Mouse (Mus musculus): ENCODE measurements around the gene 2200002J24Rik. TPM values are rescaled to one million over a fixed set of nuclear protein-coding genes. Genes with fewer than 3 reads are reported as not detected.

The 2200002J24Rik gene
- total RNA-seq (2021), result 1.4 and 3.4 TPM in 2 replicates
- long read RNA-seq, experiment 1, partial matches to known transcripts, result 0 of 7 reads
- long read RNA-seq, experiment 1, other reads (novel, unspliced or antisense), result 2 of 7 reads
- long read RNA-seq, experiment 2, partial matches to known transcripts, result 0 of 6 reads
- long read RNA-seq, experiment 2, other reads (novel, unspliced or antisense), result 3 of 6 reads

GRCm38 (mm10) chr7:30698589-30698988 is at the start of gene 2200002J24Rik:
Gene 2200002J24Rik, plus strand, starts transcription at chr7:30698926.
- peak; percentile 89 for DNase-seq

DNA sequence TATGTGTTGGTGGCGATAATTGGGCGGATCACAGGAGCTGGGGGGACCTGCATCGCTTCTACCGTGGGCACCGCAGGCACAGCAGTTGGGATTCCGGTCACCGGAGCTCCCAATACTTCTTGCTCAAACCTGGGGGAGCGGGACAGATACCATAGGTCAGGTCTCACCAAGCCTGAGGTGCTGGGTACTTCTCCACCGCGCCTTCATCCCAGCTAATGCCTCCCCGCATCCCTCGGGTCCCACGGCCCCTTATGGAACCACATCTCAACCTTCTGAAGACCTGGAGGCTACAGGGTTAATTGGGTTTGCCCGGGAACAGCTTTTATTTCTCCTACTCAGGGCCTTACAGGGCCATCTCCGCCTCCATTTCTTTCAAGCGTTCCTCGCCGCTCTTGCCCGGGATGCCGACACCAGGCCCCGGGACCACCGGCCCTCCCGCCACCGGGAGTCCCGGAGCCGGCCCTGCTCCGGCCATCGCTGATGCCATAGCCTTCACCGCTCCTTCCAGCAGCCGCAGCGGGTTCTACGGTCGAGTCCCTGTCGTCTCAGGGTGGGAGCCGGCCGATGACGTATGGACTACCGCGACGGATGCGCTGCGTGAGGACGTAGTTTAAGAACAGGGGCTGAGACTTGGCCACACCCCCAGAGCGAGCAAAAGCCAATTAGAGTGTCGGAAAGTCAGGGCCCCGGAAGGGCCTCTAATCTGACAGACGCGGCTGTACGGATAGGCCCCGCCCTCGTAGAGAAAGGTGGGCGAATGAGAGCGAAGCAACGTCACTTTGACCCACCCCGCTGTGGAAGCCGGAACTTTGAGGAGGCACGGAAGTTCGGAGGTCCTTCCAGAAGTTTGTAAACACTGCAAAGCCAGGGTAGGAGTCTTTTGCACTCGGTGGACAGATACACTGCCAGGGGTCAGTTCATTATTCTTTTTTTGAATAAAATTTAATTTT is 48.9 kb upstream of the 2200002J24Rik start, which contains the start of gene Rbm42:
Gene Rbm42, minus strand, starts transcription at position 727 of the 950 bp plus-strand sequence.
- peak; percentile 99 for DNase-seq

GRCm38 (mm10) chr7:30664529-30665200 is 34.1 kb upstream of the 2200002J24Rik start, which contains the start of gene Haus5:
Gene Haus5, minus strand, starts transcription at chr7:30664994.
- peak; percentile 94 for DNase-seq

DNA sequence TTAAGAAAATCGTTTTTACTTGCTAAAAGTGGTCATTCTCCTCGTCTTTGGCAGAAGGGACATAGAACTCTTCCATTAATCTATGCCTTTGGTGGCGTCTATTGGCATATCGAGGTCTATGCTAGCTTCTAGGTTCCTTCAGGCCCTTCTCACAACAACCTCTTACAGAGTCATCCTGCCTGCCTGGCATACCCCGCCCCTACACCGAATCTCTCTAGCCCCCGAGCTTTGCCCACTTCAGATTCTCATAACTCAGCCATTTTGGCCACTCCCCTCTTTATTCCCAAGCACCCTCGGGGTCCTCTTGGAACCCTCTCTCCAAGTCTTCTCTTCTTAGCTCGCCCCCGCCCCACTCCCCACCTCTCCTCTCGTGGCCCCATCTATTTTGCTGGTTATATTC is 33.4 kb upstream of the 2200002J24Rik start:
- peak; percentile 25 for DNase-seq

GRCm38 (mm10) chr7:30669229-30669628 is 29.5 kb upstream of the 2200002J24Rik start:
- no peak for DNase-seq

GRCm38 (mm10) chr7:30671480-30671879 is 27.2 kb upstream of the 2200002J24Rik start, which contains the start of gene Pmis2:
Gene Pmis2, minus strand, starts transcription at chr7:30671605.
- DNase-seq, result no peak

DNA sequence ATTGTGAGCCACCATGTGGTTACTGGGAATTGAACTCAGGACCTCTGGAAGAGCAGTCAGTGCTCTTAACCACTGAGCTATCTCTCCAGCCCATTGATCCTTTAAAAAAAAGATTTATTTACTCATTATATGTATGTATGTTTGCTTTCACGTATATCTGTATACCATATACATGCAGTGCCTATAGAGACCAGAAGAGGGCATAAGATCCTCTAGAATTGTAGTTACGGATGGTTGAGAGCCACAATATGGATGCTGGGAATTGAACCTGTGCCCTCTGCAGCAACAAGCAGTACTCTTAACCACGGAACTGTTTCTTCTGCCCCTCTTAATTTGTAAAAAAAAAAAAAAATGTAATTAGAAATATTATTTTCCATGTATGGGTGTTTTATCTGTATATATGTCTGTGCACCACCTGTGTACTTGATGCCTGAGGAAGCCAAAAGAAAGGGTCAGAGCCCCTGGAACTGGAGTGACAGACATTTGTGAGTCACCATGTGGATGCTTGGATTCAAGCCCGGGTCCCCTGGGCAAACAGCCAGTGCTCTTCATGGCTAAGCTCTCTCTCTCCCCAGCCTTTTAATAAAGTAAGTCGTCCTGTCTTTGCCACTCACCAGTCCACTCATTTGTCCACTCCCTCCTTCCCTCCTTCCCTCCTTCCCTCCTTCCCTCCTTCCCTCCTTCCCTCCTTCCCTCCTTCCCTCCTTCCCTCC is 20.3 kb upstream of the 2200002J24Rik start:
- DNase-seq, result peak; percentile 89

DNA sequence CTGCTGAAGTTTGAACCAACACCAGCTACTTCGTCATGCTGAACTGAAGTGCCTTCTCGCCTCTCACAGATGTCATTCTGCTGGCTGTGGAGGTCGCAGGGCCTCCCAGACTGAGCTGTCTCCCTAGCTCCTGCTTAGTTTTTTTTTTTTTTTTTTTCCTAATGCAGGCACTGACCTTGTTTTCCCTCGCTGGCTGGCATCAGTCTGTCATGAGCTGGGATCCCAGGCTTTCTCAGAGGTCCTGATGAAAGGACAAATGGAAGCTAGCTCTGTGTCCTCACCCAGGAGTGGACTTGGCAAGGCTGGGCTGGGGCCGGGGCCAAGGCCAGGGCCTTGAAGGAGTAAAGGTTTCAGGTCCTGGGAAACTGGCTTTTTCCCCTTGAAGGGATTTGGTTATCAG is 16.8 kb upstream of the 2200002J24Rik start:
- peak; percentile 58 for DNase-seq

DNA sequence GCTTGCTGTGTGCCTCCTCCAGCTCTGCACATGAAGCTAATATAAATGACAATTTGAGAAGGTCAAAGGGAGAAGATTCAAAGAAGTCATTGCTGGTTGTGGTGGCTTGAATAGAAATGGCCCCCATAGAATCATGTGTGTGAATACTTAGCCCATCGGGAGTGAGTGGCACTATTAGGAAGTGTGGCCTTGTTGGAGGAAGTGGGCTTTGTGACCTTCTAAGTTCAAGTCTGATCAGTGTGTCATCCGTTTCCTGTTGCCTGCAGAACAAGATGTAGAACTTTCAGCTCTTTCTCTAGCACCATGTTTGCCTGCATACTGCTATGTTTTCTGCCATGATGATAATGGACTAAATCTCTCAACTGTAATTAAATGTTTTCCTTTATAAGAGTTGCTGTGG is 15.3 kb upstream of the 2200002J24Rik start:
- DNase-seq, result no peak

DNA sequence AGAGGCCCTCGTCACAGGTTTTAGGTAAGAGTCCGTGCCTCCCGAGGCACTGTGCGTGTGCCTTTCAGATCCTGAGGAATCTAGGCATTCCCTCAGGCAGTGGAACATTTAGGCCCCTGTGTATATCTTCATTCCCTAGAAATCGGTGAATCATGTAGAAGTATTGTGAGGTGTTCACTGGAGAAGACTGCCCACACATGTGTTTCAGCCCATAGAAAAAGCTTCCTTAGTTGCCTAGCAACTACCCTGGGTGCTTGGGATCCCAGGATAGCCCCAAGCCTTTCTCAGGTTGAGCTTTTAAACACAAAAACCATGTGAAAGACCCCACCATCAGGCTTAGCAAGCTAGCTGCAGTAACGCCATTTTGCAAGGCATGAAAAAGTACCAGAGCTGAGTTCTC is 10.4 kb upstream of the 2200002J24Rik start:
- no peak for DNase-seq

- peak; percentile 60 for DNase-seq
Observed at GRCm38 (mm10) chr7:30698101-30698500, 625 bp upstream of the 2200002J24Rik start.

DNA sequence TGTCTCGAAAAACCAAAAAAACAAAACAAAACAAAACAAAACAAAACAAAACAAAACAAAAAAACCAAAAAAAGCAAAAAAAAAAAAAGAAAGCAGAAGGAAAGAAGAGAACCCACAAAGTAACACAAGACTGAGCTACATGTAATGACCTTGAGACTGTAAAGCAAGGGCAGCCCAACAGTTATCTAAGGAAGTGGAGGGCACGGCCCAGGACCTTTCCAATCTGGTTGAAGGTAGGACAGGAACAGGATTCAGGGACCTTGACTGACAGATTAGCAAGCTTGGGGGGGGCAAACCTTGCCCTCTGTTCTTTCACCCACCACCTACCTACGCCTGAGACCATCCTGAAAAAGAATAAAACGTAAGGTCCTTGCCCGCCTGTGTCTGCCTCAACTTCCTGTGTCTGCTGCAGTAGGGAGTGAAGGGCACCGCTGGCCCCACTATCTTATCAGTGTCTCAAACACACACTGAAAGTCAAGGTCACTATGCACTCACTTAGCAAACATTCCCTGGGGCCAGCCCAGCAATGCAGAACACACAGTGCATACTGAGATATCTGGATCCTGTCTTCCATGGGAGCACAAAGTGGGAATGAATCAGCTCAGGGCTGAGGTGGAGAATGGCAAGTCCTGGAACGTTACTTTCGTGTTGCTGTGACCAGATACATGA is 7.6 kb downstream of the 2200002J24Rik start:
- DNase-seq, result peak; percentile 66

DNA sequence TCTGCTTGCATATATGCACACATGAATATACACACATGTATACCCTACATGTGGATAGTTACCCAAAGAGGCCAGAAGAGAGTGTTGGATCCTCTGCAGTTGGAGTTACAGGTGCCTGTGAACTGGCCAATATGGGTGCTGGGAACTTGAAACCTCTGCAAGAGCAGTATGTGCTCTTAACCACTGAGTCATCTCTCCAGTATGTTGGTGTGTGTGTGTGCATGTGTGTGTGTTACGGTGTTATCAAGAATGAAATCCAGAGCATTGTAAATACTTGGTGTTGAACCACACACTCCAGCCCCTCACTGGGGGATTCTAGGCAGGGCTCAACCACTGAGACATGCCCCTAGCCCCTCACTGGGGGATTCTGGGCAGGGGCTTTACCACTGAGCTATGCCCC is 8.7 kb downstream of the 2200002J24Rik start:
- DNase-seq, result peak; percentile 24

DNA sequence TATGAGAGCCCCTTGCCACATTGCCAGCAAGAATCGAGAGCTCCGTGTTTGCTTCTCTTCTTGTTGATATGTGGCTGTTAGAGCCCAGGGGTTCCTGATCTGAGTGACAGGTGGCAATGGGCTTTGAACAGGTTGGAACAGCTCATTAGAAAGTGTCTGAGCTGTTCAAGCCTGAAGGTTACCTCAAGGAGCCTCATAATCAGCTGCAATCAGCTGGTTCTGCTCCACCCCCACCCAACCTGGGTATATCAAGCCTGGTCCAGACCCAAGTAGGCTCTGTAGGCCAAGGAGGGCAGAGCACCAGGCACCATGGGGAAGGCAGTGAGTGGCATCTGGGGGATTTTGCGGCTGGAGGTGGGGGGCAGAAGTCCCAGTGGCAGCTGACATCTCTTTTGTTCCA is 13.2 kb downstream of the 2200002J24Rik start, which contains the start of gene Atp4a:
Gene Atp4a, plus strand, starts transcription at position 268 of the 400 bp plus-strand sequence.
- DNase-seq, result no peak

DNA sequence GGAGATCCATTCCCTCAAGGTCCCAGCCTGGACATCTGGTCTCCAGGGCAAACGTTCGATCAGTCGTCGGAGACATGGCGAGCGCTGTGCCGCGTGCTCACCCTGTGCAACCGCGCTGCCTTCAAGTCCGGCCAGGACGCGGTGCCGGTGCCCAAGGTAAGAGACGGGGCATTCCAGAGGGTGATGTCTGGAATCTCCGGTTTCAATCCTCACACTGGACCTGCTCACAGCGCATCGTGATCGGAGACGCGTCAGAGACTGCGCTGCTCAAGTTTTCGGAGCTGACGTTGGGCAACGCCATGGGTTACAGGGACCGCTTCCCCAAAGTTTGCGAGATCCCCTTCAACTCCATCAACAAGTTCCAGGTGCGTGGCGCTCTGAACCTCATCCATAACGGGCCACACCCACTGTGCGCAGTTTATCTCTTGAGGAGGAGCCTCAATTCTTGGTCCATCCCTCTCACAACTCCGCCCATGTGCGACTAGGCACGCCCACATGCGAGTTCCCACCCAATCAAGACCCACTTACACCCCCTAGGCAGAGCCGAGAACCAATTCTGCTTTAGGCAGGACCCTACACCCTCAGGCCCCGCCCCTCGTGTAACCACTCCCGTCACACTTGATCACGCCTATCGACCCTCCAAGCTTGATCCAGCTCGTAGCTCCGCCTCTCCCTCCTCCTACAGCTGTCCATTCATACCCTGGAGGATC is 18.4 kb downstream of the 2200002J24Rik start:
- DNase-seq, result peak; percentile 91

DNA sequence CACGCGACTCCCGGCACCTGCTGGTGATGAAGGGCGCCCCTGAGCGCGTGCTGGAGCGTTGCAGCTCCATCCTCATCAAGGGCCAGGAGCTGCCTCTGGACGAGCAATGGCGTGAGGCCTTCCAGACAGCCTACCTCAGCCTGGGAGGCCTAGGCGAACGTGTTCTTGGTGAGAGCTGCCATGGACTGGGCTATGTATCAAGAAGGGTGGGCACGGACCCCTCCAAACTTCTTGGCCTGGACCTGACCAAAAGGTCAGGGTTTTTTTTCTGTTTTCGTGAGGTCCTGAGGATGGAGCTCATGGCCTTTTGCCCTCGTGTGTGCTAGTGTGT is 19.0 kb downstream of the 2200002J24Rik start:
- DNase-seq, result no peak

DNA sequence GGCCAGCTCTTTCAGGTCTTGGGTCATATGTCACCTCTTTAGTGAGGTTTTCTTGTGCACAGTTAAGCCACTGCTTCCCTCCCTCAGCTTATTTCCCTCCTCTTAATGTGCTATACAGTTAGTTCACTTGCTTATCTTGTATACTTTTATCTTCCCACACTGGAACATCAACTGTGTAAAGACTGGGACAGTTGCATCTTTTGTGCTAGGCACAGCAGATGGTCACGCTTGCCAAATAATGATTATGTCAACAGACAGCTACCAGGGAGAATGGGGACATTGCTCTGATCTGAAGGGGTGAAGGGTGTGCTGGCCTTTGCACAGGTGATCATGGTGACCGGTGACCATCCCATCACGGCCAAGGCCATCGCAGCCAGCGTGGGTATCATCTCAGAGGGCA is 20.9 kb downstream of the 2200002J24Rik start:
- no peak for DNase-seq

DNA sequence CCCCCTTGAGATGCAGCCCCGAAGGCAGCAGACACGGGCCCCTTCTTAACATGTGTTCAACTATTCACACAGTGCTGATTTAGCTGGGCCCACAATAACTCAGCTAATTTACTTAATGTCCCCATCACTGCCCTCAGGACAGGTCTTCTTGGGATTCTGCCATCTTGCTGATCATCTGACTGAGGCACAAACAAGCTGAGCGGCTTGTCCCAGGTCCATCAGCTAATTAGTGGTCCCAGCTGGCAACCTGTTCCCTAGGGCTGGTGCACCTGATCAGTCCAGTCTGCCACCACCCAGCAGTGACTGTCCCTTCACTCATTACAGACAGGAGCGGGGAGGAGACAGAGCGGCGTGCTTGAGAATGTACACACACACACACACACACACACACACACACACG is 22.6 kb downstream of the 2200002J24Rik start:
- no peak for DNase-seq

GRCm38 (mm10) chr7:30723274-30723953 is 24.7 kb downstream of the 2200002J24Rik start:
- DNase-seq, result no peak

GRCm38 (mm10) chr7:30728214-30728613 is 29.5 kb downstream of the 2200002J24Rik start:
- no peak for DNase-seq

Data from adrenal gland, postnatal 14 days (tissue).